Mouse (Mus musculus) CD8-positive naive resting alpha-beta T cell, adult 2 months (primary cell): Measurements from ENCODE around the gene Ak5.

Experiments
- DNase-seq, 2 experiments: peaks; one replicate each; pipeline ENCODE4 v3.0.0; 2022; ENCODE audit warnings: low read depth in 2 of 2, low spot score in 2 of 2

Gene Ak5

GRCm38 (mm10) chr3:152521054-152521453, 147.1 kb downstream of the Ak5 start:
- no peak for DNase-seq

DNA sequence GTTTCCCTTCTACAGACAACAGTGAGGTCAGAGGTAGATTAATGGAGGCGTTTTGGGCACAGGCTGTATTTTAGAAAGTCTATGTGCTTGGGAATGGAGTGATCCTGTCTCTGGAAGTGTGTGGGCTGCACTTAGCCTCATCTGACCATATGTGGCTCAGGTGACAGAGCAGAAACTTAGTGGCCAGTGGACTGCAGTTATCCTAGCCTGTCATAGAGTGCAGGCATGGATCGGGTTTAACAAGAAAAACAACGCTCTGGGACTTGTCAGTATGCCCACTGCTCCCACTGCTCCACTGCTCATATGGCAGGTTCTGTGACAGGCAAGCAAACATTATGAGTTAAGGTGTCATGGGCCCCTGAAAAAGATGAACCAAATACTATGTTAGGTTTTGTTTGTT, 148.1 kb downstream of the Ak5 start:
- no peak for DNase-seq

- no peak for DNase-seq
These were observed 148.6 kb downstream of the Ak5 start for GRCm38 (mm10) chr3:152519556-152519955.

- no peak for DNase-seq
These were observed 151.6 kb downstream of the Ak5 start for GRCm38 (mm10) chr3:152516569-152516968.

DNA sequence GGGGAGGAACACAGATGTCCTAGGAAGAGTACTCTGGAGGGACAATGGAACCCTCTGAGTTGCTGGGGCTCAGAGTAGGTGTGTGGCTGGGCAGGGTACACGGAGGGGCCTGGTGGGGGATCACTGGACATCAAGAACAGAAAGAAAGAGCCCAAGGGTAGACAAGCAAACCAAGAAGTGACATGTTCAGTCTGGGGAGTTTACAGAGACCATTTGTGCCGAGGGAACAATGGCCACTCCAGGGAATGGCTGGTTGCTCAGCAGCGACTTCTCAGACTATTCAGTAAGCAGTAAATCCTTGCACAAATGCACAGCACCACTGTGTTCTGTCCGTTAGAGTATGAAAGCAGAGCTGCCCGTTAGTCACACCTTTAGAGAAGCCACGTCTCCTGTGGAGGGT, 152.2 kb downstream of the Ak5 start:
- no peak for DNase-seq

- no peak for DNase-seq
These were observed 155.6 kb downstream of the Ak5 start for GRCm38 (mm10) chr3:152512517-152512916.

GRCm38 (mm10) chr3:152509268-152509667, 158.9 kb downstream of the Ak5 start:
- no peak for DNase-seq

GRCm38 (mm10) chr3:152508419-152508993, 159.7 kb downstream of the Ak5 start:
- DNase-seq: no peak

DNA sequence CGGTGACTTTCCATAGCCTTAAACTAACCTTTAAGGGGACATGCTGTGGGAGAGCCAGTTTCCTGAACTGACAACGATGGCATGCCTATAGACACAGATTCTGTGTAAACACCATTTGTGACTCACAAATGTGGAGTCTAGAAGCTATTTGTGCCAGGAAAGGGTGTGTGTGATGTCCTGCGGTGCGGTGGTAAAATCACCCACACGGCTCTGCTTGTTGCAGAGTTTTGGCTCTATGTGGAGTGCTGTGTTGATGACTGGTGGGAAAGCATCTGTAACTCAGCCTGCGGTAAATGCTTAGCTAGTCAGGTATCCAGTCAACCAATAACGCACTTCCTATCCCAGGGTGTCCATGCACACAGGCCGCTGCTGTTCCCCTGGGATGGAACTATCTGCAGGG, 160.3 kb downstream of the Ak5 start:
- DNase-seq: no peak

DNA sequence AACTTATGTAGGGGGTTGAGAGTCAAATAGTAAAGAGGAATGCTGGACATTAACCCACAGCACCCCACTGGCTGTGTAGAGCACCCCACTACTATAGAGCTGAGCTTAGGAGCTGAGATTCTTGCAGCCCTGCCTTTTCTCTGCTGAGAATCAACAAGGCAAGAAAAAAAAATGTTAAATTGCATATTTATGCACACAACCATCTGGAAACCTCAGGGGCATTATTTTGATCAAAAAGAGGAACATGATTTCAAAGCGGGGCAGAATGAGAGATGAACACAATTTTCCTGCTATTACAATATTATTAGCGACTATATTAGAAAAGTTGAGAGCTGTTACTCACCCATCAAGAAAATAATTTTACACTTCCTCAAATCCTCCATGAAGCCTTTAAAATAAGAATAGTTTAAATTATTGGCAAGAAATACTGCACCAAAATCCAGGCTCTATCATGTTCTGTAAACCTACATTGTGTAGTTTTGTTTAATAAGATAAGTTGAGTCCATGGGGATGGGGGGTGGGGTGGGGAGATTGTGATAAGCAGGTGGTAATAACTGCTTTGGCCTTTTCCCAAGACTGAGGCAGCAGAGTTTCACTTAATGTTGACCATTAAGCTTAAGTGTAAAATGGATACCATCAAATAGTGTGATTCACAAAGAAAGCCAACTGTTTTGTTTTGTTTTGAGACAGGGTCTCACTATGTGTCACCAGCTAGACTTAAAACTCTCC, 169.0 kb downstream of the Ak5 start:
- no peak for DNase-seq

- DNase-seq: no peak
These were observed 170.3 kb downstream of the Ak5 start for GRCm38 (mm10) chr3:152497842-152498241.

DNA sequence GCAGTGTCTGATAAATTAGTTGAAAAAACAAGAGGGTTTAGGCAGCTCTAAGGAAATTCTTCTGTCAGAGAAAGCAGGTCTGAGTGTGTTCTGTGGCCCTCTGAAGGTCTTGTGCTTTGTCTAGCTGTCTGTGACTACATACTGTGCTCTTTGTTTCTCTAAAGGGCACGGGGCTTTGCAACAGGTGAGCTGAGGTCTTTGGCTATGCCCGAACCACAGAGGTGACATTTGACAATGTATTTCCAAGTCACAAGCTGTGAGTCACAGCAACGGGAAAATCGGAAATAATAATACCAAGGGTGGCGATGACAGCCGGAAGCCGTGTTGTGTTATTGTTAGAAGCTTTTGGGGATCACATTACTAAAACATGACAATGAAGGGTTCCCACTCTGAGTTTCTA, 171.1 kb downstream of the Ak5 start:
- DNase-seq: no peak

GRCm38 (mm10) chr3:152495415-152495898, 172.7 kb downstream of the Ak5 start:
- DNase-seq: no peak

DNA sequence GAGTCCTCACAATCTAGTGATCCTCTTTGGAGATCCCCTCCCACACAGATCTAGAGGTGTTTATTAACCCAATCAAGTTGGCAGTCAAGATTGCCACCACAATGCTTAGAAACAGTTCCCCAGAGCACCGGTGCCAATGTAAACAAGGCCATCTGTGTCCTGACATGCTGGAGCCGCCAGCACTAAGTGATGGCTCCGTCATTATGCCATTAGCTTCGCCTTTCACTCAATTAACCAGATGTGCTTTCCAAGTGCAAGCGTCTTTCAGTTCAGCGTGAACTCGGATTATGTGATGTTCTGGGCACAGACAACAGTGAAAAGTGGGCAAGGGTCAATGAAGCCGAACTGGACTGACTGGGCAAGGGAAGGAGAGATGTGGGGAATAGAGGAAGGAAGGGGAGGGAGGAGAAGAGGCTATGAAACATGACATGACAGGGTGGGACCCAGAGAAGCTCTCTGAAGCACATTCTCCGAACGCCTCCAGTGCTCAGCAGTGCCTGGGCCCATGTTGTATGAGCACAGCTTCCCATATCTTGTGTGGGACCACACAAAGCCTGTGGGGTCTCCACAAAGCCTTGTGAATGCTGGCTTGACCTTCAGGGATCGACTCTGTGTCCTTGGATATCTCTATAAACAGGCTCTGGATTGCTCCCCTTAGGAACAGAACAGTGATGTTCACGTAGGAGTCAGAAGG, 173.3 kb downstream of the Ak5 start:
- no peak for DNase-seq

- DNase-seq: no peak
These were observed 174.3 kb downstream of the Ak5 start for GRCm38 (mm10) chr3:152493813-152494212.

DNA sequence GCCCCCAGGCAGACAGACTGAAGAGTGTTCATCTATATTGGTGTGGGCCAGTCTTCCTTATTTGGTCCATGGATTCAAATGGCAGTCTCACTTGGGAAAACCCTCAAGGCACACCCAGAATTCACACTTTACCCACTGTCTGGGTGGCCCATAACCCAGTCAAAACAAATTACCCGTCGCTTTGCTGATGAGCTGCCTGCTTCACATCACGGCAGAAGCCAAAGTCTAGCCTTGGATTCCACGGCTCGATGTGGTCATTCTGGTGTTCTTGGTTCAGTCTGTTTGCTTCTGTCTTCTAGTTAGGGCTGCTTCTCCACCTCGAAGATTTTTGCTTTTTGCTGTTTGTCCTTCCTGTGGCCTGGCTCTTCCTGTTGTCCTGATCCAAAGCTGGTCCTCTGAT, 175.9 kb downstream of the Ak5 start:
- DNase-seq: no peak

DNA sequence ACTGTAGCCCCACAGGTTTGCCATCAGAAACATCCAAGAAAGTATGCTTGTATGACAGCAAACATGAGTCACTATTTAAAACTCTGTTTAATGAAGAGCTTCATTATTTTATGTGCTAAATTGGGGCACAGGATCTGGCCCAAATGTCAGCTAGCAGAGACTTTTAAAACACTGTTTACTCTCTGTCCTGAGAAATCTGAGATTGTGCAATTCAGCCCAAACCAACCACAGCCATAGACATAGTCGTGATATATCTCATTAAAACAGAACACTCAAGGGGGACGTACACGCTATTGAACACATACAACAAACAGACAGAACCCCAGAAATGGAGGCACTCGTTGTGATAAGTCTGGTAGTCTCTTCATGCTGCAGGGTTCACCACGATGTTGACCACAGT, 177.7 kb downstream of the Ak5 start:
- no peak for DNase-seq

- DNase-seq: no peak
These were observed 179.2 kb downstream of the Ak5 start for GRCm38 (mm10) chr3:152488964-152489363.

DNA sequence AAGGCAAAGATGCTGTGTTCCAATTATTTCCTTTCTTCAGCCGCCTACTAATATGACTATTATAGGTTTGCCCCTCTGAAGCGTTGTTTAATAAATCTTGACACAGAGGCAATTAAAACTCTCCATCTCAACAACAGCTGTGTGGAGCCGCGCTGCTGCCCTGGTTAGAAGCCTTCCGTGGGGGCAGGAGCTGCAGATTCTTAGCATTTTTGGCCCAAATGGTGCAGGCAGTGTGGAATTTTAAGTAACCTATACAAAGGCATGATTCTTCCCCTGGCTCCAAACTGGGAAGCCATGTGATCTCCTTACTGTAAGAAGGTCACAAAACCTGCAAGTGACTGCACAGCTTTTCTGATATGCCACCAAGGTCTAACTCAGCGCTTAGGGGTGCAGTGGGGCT, 184.0 kb downstream of the Ak5 start:
- DNase-seq: no peak

DNA sequence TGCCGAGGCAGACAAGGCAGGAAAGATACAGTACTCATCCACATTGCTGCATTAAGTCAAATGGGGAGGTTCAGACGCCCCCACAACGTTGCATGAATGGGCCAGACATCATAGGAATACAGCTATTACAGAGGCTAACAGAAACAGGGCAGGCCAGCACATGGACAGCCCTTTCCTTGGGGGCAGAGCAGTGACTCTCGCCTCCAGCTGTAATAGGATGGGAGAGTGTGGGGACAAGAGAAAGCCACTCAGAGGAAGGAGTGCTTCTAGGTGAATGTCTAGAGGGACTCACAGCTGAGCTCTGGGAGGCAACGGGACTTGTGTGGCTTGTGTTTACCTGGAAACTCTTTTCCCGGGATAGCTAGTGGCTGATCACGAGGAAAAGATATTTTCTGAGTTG, 184.4 kb downstream of the Ak5 start:
- no peak for DNase-seq

DNA sequence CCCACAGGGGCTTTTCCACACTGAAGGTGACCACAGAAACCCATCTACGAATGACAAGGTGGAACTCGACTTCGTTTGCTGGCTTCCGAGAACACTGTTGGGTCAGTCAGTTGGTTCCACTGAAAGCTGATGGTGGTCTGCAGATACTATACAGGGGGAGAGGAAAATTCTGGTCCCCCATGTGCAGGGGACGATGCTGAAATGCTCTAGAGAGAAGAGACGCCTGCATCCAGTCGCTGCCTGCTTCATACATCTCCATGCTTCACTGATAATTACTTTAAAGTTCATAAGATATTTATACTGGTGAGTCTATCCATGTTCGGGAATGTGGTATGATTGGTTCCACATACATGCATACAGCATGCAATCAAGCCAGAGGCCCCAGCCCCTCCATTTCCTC, 186.0 kb downstream of the Ak5 start:
- no peak for DNase-seq

DNA sequence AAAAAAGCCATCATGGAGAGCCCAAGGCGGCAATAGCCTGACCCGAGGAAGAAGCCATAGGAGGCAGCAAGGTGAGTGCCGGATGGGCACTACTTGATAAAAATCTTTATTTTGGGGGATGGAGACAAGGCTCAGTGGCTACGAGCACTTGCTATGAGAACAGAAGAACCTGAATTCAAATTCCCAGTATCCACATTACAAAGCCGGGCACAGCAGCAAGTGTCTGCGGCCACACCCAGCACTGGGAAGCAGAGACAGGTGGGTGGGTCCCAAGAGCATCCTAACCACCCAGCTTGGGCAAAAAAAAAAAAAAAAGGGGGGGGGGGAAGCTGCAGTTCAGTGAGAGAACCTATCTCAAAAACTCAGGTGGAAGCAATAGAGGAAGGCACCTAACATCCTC, 187.8 kb downstream of the Ak5 start:
- DNase-seq: no peak
